In the genomic region with DNA sequence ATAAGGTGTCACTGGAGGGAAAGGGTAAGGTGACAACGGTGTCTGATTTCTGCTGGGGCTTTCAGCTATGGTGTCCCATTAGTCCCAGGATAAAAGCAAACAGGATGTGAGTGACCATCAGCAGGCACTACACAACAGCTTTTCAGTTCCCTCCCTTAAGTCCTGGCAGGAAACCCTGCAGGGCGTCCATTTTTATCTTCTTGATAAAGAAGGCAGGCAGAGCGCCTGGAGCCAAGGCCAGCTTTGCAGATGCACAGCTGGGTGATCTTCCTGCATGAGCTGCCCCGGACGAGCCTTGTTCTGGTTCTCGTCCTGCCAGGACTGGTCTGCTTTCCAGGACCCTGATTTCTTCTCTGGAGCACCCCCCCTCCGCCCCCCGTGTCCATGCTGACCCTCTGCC, we compare ENCODE assay signal across 15 mouse cellular contexts. TPM values are rescaled to one million over a fixed set of nuclear protein-coding genes. Genes with fewer than 3 reads are reported as not detected.
A peak's percentile ranks its signal among the peaks of the same experiment; 100 is the strongest.
DNase-seq lines count a peak whose midpoint lies in the region; ATAC-seq lines count a peak whose summit lies in the region.
"Had no signal": no experiment of that assay in that cellular context is flagged by ENCODE, and none has a peak within 500 bp of the region (broad histone marks: within the 10 kb centered on the region; RNA-seq: fewer than 3 reads in every experiment).

No protein-coding gene starts in this region.

- 0 out of 2 replicates have a peak, but pooled peaks cover 6% of the 10 kb centered on the region for H3K9me3 ChIP-seq in heart, embryonic 10.5 days
- no peaks in the 10 kb centered on the region for H3K9me3 ChIP-seq in liver, embryonic 13.5 days (replicated peaks)
- H3K9me3 ChIP-seq: stomach, embryonic 15.5 days had no signal

- peaks cover 96% of the 10 kb centered on the region for H3K36me3 ChIP-seq in heart, embryonic 10.5 days
- H3K36me3 ChIP-seq in liver, embryonic 13.5 days = peaks cover 54% of the 10 kb centered on the region

- no peak overlapping the region for H3K4me2 ChIP-seq in liver, embryonic 13.5 days
- H3K4me2 ChIP-seq: limb, embryonic 12.5 days; stomach, embryonic 15.5 days had no signal

- WGBS in heart, embryonic 10.5 days = 11% methylated on average over 8 of the region's 8 CpGs
- WGBS in liver, embryonic 13.5 days (ENCODE audit: insufficient replicate concordance) = 42% methylated on average over 8 of the region's 8 CpGs

- ATAC-seq in liver, embryonic 13.5 days (ENCODE audit: low read depth) = peak; percentile 43
- ATAC-seq: inflammation-experienced regulatory T-cells, adult 6 months had no signal

- peaks cover 20% of the 10 kb centered on the region for H3K4me1 ChIP-seq in heart, embryonic 10.5 days
- H3K4me1 ChIP-seq in liver, embryonic 13.5 days (replicated peaks) = no peaks in the 10 kb centered on the region
- H3K4me1 ChIP-seq: stomach, embryonic 15.5 days had no signal

- intact Hi-C loops in heart, postnatal 36 days (cut with DNase I) = loop anchor here (10.0 kb wide), 1 partner anchor 1474 kb away; no protein-coding TSS in a partner anchor

- H3K27ac ChIP-seq in heart, embryonic 10.5 days = peak overlapping the region; percentile 69
- H3K27ac ChIP-seq in liver, embryonic 13.5 days = no peak overlapping the region
- H3K27ac ChIP-seq: limb, embryonic 12.5 days; stomach, embryonic 15.5 days had no signal

- DNase-seq in heart, embryonic 10.5 days (ENCODE audit: low spot score) = no peak
- no peak for DNase-seq in heart, postnatal 36 days
- DNase-seq in ovary, adult 18-20 months (ENCODE audit: low spot score) = peak; percentile 77
- DNase-seq in ovary, postnatal 14 days (ENCODE audit: low spot score) = no peak
- no peak for DNase-seq in liver, embryonic 13.5 days
- no peak for DNase-seq in MN1 (ENCODE audit: low spot score)
- no peak for DNase-seq in embryo, embryonic 10.5 days (ENCODE audit: low spot score)
- DNase-seq: cerebellum, adult 8-10 months; gastrocnemius, postnatal 10 days; kidney, postnatal 10 days; lung, postnatal 4 days had no signal

- H3K9ac ChIP-seq in liver, embryonic 13.5 days = no peak overlapping the region
- H3K9ac ChIP-seq: limb, embryonic 12.5 days; stomach, embryonic 15.5 days had no signal

- peak overlapping the region; percentile 5; the same call in 1 of the 2 replicates for H3K4me3 ChIP-seq in heart, embryonic 10.5 days
- no peak overlapping the region for H3K4me3 ChIP-seq in liver, embryonic 13.5 days (replicated peaks)
- H3K4me3 ChIP-seq: limb, embryonic 12.5 days; myocyte; stomach, embryonic 15.5 days had no signal

- no peaks in the 10 kb centered on the region for H3K27me3 ChIP-seq in heart, embryonic 10.5 days (ENCODE audit: insufficient read depth, poor library complexity, severe bottlenecking)
- no peaks in the 10 kb centered on the region for H3K27me3 ChIP-seq in liver, embryonic 13.5 days
- H3K27me3 ChIP-seq: stomach, embryonic 15.5 days had no signal

RNA-seq across cellular contexts. Expression of a gene that starts 35.1 kb away (rescaled TPM):
- 349 and 412 TPM in 2 replicates for polyA plus RNA-seq in heart, embryonic 10.5 days (2016; fragmentation: Nextera tagmentation; extraction: Ambion mirVana)
- total RNA-seq in heart, postnatal 36 days (2021) = 10 to 100 TPM; 74.2 to 98.2 TPM
- 94.0 and 100 TPM in 2 replicates for polyA plus RNA-seq in liver, embryonic 13.5 days (2015; fragmentation: Nextera tagmentation; extraction: Ambion mirVana)
